Mouse (Mus musculus) kidney, adult 8-10 months (tissue): ENCODE measurements at regions not wholly inside any gene's neighbourhood (a gene's known extent, or its start where the extent isn't known, plus 50 kb on each side); places are given as distances from the start of the nearest gene placed in this dataset.

ENCODE experiments used
- DNase-seq, 2 experiments: peaks; one replicate each; pipeline ENCODE4 v3.0.0; 2022

- DNase-seq = no peak
Measured at GRCm38 (mm10) chr16:52742166-52742565, 288.3 kb upstream of the Alcam start.

GRCm38 (mm10) chr16:52726120-52726844 is 272.4 kb upstream of the Alcam start:
- no peak for DNase-seq

GRCm38 (mm10) chr16:52718231-52718932 is 264.5 kb upstream of the Alcam start:
- no peak for DNase-seq

GRCm38 (mm10) chr16:52690272-52690671 is 236.4 kb upstream of the Alcam start:
- DNase-seq = no peak

GRCm38 (mm10) chr16:52654825-52655224 is 201.0 kb upstream of the Alcam start:
- peak in 1 of 2 experiments; percentile 2 for DNase-seq
